Mouse (Mus musculus) regulatory T cell (primary cell): ENCODE results near the gene Adamts8.

Source experiments
- in situ Hi-C: fragments of 300-600 bp; cut with MboI, MseI; formaldehyde crosslinking; loops from one replicate; pipeline ENCODE4 v1.15.1; 2025; ENCODE audit warnings: high pct_unique_total_duplicates

Gene Adamts8

DNA sequence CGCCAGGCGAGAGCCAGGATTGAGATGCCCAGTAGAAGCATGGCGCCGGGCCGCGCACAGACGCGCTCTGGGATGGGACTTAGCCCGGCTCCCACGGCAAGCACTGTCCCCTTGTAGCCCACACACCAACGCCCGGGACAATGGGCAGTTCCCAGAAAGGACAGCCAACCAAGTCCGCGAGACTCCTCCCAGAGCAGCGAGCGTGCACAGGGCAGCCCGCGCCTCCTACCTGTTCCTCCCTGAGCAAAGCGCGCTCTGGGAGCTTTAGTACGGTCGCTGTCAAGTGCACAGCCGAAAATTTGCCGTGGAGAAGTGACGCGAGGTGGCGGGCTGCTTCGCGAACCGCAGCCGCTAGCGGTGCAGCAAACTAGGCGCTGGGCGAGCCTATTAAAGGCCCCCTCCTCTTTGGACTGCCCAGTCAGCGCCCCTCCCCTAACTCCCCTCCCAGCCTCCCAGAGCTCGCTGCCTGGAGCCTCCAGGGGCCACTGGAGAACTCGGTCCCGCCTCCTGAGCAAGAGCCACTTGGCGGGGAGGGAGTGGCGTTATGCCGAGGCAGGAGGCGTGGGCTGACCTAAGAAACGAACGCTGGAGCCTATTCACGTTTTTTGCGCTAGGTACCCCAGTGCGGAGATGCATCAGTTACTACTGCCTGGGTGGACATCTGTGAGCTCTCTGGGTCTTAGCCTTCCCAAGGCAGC is 20.0 kb upstream of the Adamts8 start, which contains the start of gene Adamts15:
Gene Adamts15, minus strand, starts transcription at position 256 of the 698 bp plus-strand sequence.
- in situ Hi-C loops = no loop called here

DNA sequence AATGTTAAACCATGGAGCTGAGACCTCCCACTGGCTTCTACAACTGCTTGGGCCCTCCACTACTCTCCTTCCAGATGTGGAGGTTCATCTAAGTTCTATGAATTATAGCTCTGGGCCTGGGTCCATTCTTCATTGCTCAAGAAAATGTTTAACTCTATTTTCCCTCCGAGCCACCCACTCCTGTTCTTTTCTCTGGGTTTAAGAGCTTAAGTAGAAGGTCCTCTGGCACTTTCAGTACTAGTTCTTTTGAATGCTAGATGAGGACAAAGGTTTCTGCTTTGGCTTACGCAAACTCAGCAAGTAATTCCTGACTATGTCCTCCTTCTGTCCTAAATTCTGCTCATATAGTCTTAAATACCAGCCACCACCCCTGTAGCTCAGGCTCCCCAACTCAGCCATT is 13.6 kb upstream of the Adamts8 start:
- in situ Hi-C loops = no loop called here

- in situ Hi-C loops = no loop called here
Observed at GRCm38 (mm10) chr9:30932346-30932745, 10.0 kb upstream of the Adamts8 start.

DNA sequence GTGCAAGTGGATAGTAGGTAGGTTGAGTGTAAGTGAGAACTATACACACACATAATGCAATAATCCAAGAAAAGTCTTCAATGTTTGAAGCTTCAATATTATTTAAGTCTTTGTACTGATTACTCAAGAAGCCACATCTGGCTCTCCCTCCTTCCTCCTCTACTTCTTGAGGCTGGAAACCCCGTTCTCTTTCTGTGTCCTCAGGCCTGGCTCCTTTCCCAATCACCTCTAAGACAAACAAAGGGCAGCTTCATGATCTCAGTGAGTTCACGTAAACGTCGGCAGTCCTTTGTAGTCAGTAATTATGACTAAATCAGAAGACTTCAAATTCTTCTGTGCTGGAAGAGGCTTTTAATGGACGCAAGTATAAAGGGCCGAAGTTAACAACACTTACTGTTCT is 7.5 kb upstream of the Adamts8 start:
- in situ Hi-C loops = no loop called here

DNA sequence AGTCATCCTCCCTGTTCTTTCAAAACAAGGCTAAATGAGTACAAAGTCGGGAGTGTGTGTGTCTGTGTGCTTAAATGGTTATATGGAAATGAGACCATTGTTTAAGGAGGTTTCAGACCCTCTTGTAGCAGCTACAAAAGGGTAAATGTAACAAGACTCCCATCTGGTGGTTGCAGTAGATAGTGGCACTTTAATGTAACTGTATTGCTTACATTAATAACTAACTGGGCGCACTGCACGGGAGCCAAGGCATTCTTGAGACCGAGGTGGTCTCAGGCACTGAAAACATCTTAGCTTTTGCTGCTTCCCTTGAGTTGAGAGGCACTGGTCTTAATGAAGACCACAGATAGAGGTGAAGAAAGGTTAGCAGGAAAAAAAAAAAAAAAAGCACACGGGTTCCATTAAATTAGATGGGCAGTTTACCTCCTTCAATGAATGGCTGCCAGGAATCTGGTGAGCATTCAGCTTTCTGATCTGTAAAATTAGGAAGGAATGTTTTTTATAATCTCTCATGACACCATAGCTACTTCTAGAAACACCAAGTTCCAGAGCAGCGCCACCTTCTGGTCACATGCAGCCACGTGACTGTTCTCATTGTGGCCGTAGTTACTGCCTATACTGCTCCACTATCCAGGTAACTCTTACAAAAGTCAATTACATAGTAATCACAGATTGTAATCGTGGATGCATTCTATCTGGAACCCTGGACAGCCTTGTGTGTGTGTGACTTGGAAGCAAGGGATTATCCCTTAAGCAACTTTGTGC is 5.5 kb upstream of the Adamts8 start:
- in situ Hi-C loops = no loop called here

GRCm38 (mm10) chr9:30940328-30940727 is 2.0 kb upstream of the Adamts8 start:
- in situ Hi-C loops = loop anchor here (5.0 kb wide), 1 partner anchor 458 kb away; no protein-coding TSS in a partner anchor

DNA sequence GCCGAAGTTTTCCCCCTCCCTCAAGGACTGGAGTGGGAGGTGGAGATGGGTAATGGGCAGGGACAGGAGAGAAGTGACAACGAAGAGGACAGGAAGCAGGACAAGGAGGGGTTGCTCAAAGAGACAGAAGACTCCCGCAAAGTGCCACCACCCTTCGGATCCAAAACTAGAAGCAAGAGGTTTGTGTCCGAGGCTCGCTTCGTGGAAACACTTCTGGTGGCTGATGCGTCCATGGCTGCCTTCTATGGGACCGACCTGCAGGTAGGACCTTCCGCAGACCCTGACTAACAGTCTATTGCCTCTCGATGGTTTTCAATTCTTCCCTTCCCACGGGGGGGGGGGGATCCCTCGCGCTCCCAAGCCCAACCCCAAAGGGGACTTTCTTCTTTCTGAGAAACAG is 979 bp downstream of the Adamts8 start:
- in situ Hi-C loops = loop anchor here (5.0 kb wide), 1 partner anchor 461 kb away; no protein-coding TSS in a partner anchor

GRCm38 (mm10) chr9:30944234-30944633 is 1.9 kb downstream of the Adamts8 start:
- in situ Hi-C loops = loop anchor here (5.0 kb wide), 1 partner anchor 462 kb away; no protein-coding TSS in a partner anchor

DNA sequence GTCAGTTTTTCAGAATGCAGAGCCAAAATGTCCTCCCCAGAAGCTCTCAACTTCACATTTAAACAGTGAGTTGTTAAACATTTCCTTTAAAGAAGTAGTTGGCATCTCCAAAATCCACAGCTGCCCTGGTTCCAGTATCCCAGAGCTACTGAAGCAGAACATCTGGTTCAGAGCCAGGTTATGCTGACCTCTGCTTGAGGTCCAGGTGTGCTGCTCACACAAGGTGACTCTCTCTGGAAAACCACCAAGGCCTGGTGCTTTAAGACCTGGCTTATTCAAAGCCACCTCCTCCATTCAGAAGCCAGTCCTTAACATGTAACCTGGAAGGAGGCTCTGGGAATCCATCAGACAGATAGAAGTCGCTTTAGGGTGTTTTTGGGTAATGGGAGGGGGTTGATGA is 2.9 kb downstream of the Adamts8 start:
- in situ Hi-C loops = no loop called here

GRCm38 (mm10) chr9:30949422-30949821 is 7.1 kb downstream of the Adamts8 start:
- in situ Hi-C loops = no loop called here

DNA sequence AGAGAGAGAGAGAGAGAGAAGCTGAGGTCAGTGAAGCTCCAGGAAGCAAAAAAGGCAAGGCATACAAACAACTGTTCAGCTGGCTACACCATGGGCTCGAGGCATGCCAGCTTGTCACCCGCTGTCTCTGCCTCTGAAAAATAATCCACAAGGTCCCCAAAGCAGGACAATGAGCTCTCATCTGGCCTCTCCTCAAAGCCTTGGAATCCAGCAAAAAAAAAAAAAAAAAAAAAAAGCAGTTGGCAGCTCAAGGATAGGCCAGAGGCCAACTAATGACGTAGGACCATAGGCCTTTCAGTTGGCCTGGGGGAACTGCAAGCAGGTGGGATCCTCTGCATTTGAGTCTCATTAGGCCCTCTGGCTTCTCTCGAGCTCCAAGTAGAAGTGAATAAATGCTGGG is 7.6 kb downstream of the Adamts8 start:
- in situ Hi-C loops = loop anchor here (5.0 kb wide), 1 partner anchor 137 kb away; no protein-coding TSS in a partner anchor

DNA sequence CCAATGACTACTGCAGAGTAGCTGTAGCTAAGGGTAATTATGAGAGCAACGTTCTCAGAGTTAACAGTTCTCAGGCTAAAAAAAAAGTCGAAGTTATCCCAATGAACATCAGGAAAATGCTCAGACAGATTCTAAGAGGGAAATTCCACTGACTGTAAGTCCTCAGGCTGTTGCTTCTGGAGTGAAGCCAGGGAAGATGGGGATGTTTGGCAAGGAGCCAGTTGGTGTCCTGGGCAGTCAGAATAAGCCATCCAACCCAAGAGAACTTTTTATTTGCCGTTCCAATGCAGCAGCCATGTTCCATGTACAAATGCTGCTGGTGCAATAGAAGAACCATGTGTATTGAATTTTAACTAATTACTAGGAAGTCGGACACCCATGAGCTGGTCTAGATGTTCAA is 8.2 kb downstream of the Adamts8 start:
- in situ Hi-C loops = loop anchor here (5.0 kb wide), 1 partner anchor 137 kb away; no protein-coding TSS in a partner anchor

DNA sequence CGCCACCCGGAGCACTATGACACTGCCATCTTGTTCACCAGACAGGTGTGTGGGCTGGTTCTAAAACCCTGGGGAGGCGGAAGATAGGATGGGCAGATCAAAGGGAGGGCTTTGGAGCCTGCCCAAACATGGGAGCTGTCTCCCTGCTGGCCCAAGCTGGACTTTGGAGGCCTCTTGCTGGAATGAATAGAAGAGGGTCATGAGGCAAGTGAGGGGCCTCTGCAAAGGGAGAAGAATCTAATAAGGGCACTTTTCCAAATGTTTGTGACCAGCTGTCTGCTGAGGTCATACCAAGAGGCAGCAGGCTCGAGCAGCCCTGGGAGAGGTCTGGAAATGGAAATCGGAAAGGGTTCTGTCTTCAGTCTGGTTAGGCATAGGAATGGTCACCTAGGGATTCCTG is 9.1 kb downstream of the Adamts8 start:
- in situ Hi-C loops = loop anchor here (5.0 kb wide), 1 partner anchor 136 kb away; no protein-coding TSS in a partner anchor

- in situ Hi-C loops = loop anchor here (5.0 kb wide), 1 partner anchor 134 kb away; no protein-coding TSS in a partner anchor
Observed at GRCm38 (mm10) chr9:30953287-30953686, 10.9 kb downstream of the Adamts8 start.

DNA sequence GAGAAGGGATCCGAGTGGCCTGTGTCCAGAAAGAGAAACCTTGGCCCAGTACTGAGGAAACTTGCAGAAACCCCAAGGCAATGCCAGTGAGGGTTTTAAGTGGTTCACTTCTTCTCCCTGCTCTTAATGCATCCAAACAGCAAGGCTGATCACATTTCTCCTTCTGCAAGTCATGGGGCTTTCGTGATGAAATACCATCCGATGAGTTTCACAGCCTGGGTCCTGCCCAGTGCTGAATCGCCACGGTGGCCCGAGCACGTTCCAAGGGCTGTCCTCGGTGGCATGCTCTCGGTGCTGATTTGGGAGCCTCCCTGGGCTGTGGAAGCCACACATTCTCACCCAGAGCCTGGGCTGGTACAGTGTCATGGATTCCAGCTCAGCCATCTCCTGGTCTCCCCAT is 12.9 kb downstream of the Adamts8 start:
- in situ Hi-C loops = no loop called here

GRCm38 (mm10) chr9:30963780-30964179 is 21.4 kb downstream of the Adamts8 start:
- in situ Hi-C loops = no loop called here

- in situ Hi-C loops = no loop called here
Observed at GRCm38 (mm10) chr9:30964685-30965084, 22.3 kb downstream of the Adamts8 start.

DNA sequence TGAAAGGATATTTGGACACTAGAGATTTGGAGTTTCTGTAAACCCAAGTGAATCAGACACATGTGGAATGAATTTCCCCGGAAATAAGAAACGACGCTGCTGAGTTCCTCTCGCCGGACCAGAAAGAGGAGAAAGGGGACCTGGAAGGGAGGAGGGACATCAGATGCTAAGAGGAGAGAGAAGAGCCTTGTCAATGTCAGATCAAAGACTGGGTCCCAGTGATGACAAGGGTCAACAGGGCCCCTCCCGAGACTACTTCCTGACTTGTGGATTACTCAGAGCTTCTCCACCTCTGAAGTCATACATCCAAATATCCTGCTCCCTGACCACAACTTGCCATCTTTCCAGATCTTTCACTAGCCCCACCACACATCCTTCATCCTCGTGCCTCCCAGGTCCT is 24.5 kb downstream of the Adamts8 start:
- in situ Hi-C loops = no loop called here

DNA sequence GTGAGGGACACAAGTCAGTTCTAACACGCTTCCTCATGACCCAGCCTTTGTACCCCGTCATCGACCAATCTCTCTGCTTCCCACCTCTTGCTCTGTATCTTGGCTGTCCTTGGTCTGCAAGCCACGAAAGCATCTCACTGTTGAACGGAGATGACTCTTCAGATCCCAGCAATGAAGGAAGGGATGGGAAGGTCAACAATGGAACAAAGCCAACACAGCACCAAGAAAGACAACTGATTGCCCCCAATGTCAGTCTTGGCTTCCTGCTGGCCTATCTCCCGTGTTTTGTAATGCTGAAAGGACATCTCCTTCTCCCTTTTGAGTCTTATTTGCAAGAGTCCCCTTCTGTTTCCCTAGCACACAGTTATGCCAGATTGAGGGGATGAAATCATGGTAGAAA is 25.8 kb downstream of the Adamts8 start:
- in situ Hi-C loops = no loop called here

DNA sequence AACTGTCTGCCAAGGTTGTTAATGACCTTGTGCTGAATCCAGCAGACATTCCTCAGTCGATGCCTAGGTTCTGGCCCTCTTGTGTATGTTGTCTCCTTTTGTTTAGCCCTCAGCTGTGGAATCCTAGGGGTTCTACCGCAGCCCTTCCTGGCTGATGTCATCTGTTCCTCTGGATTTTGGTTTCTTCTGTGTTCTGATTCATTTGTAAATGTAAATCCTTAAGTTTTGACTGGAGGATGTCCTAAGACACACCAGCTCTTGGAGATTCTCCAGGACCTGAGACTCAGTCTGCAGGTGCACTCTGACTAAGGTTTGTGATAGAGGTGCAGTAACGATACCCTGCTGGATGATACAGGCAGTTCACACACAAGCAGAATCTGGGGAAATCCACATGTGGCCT is 27.6 kb downstream of the Adamts8 start:
- in situ Hi-C loops = loop anchor here (10.0 kb wide), 1 partner anchor 1005 kb away; the partner anchor contains the start of gene Ntm

- in situ Hi-C loops = loop anchor here (10.0 kb wide), 1 partner anchor 1007 kb away; the partner anchor contains the start of gene Ntm
Observed at GRCm38 (mm10) chr9:30971967-30972366, 29.6 kb downstream of the Adamts8 start.

DNA sequence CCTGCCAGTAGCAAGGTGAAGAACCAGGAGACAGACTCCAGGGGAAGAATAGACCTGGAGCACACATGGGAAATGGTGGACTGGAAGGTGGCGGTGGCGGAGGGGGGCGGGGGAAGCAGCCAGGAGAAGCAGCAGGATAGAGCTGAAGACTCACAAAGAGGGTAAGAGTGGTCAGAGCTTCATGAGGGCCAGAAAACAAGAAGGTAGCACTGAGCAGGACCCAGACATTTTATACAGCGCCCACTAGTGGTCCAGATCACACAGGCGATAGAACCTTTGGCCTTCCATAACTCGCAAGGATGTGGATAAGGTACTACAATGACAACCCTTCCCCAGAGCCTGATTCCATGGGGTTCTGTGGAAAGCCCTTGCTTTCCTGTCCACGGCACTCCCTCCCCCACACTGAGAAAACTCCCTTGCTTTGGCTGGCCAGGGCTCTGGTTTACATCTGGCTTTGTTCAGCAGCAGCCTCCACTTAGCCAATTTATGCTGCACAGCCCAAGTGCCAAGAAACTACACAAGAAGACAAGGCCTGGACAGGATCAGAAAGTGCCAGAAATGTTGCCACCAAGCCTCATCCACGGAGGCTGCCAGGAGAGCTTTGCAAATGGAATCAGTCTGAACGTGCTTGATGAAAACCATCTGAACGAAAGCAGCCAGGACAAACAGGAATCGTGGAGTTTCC is 34.1 kb downstream of the Adamts8 start:
- in situ Hi-C loops = loop anchor here (10.0 kb wide), 1 partner anchor 1012 kb away; the partner anchor contains the start of gene Ntm
